Comparison of ENCODE assay signal across 8 mouse cellular contexts in genomic region chr11:83448021-83448926, GRCm38 (mm10). TPM values are rescaled to one million over a fixed set of nuclear protein-coding genes. Genes with fewer than 3 reads are reported as not detected.
DNase-seq lines count a peak whose midpoint lies in the region; ATAC-seq lines count a peak whose summit lies in the region.

No protein-coding gene starts in this region.

- DNase-seq in testis, postnatal 10 days (ENCODE audit: low spot score) = peak; percentile 57
- DNase-seq in testis, postnatal 14 days (ENCODE audit: low spot score) = no peak
- no peak for DNase-seq in limb, embryonic 10.5 days (ENCODE audit: low spot score)
- no peak for DNase-seq in right cerebral cortex, adult 18-20 months
- DNase-seq in midbrain, embryonic 14.5 days = no peak
- DNase-seq in spleen, postnatal 36 days (ENCODE audit: low spot score in 2 of 2) = no peak
- DNase-seq in layer of hippocampus, postnatal 25 days (ENCODE audit: extremely low spot score in 1 of 2, low spot score in 1 of 2) = no peak

- ATAC-seq in heart, embryonic 14.5 days (ENCODE audit: insufficient number of reproducible peaks, insufficient read depth, low FRiP score, low read depth) = 0 out of 2 replicates have a peak, but pooled peaks have one; percentile 33
- ATAC-seq in midbrain, embryonic 14.5 days (ENCODE audit: low FRiP score, low TSS enrichment) = no peak

- peak overlapping the region; percentile 36 to 69 for H3K27ac ChIP-seq in heart, embryonic 14.5 days (replicated peaks in 1 of 2; ENCODE audit: control insufficient read depth in 1 of 2, insufficient read depth in 1 of 2, low read depth in 2 of 2, low read length in 2 of 2)
- peak overlapping the region; percentile 42; the same call in 1 of the 2 replicates for H3K27ac ChIP-seq in limb, embryonic 10.5 days
- no peak overlapping the region for H3K27ac ChIP-seq in midbrain, embryonic 14.5 days (replicated peaks; ENCODE audit: low read depth, low read length)

- no peak overlapping the region for H3K4me2 ChIP-seq in heart, embryonic 14.5 days (ENCODE audit: low read length)
- no peak overlapping the region for H3K4me2 ChIP-seq in midbrain, embryonic 14.5 days (ENCODE audit: low read length)

- 30% methylated on average over 16 of the region's 16 CpGs for WGBS in heart, embryonic 14.5 days
- 38% methylated on average over 16 of the region's 16 CpGs for WGBS in limb, embryonic 10.5 days
- WGBS in midbrain, embryonic 14.5 days = 41% methylated on average over 16 of the region's 16 CpGs

- H3K27me3 ChIP-seq in heart, embryonic 14.5 days (ENCODE audit: control insufficient read depth, insufficient read depth, low read length) = peaks cover 27% of the 10 kb centered on the region; the same call in 1 of the 2 replicates
- peaks cover 48% of the 10 kb centered on the region for H3K27me3 ChIP-seq in limb, embryonic 10.5 days (ENCODE audit: low read depth, poor library complexity, severe bottlenecking)
- peaks cover 31% of the 10 kb centered on the region for H3K27me3 ChIP-seq in midbrain, embryonic 14.5 days (ENCODE audit: control insufficient read depth, insufficient read depth, low read length)

- peaks cover 37 to 52% of the 10 kb centered on the region in 2 experiments for H3K4me1 ChIP-seq in heart, embryonic 14.5 days (ENCODE audit: control insufficient read depth in 2 of 2, insufficient read depth in 2 of 2, low read length in 2 of 2)
- peaks cover 44% of the 10 kb centered on the region for H3K4me1 ChIP-seq in limb, embryonic 10.5 days
- H3K4me1 ChIP-seq in midbrain, embryonic 14.5 days (ENCODE audit: control insufficient read depth, insufficient read depth, low read length) = peaks cover 3% of the 10 kb centered on the region; the same call in 1 of the 2 replicates

- H3K9me3 ChIP-seq in heart, embryonic 14.5 days (ENCODE audit: control insufficient read depth, low read length) = no peaks in the 10 kb centered on the region
- no peaks in the 10 kb centered on the region for H3K9me3 ChIP-seq in limb, embryonic 10.5 days (replicated peaks)
- H3K9me3 ChIP-seq in midbrain, embryonic 14.5 days (ENCODE audit: control insufficient read depth, low read length) = no peaks in the 10 kb centered on the region

- peak overlapping the region; percentile 38; the same call in 1 of the 2 replicates for H3K9ac ChIP-seq in heart, embryonic 14.5 days (ENCODE audit: low read length)
- H3K9ac ChIP-seq in midbrain, embryonic 14.5 days (replicated peaks; ENCODE audit: low read length) = no peak overlapping the region

- no peak overlapping the region for H3K4me3 ChIP-seq in heart, embryonic 14.5 days (ENCODE audit: control insufficient read depth in 1 of 2, insufficient read depth in 1 of 2, low read depth in 1 of 2, low read length in 2 of 2)
- no peak overlapping the region for H3K4me3 ChIP-seq in limb, embryonic 10.5 days
- H3K4me3 ChIP-seq in midbrain, embryonic 14.5 days (replicated peaks; ENCODE audit: low read depth, low read length) = no peak overlapping the region

- H3K36me3 ChIP-seq in heart, embryonic 14.5 days (ENCODE audit: control insufficient read depth, insufficient read depth, low read length) = no peaks in the 10 kb centered on the region
- no peaks in the 10 kb centered on the region for H3K36me3 ChIP-seq in limb, embryonic 10.5 days
- no peaks in the 10 kb centered on the region for H3K36me3 ChIP-seq in midbrain, embryonic 14.5 days (ENCODE audit: control insufficient read depth, insufficient read depth, low read length)

RNA-seq across cellular contexts. Expression of gene 1700020L24Rik, which starts 10.8 kb away (rescaled TPM):
- 1.4 and 1.8 TPM in 2 replicates for polyA plus RNA-seq in heart, embryonic 14.5 days (2014; fragmentation: Nextera tagmentation; extraction: Ambion mirVana)
- polyA plus RNA-seq in limb, embryonic 10.5 days (2016; fragmentation: Nextera tagmentation; extraction: Ambion mirVana) = 0.31 TPM in 1 of 2 replicates, not detected in the other
- polyA plus RNA-seq in midbrain, embryonic 14.5 days (2014; fragmentation: Nextera tagmentation; extraction: Ambion mirVana) = 0.69 and 1.2 TPM in 2 replicates
- not detected for total RNA-seq in layer of hippocampus, postnatal 25 days (2021)

RNA-seq across cellular contexts. Expression of gene Mmp28, which starts 14.6 kb away (rescaled TPM):
- 3.7 and 4.0 TPM in 2 replicates for polyA plus RNA-seq in heart, embryonic 14.5 days (2014; fragmentation: Nextera tagmentation; extraction: Ambion mirVana)
- polyA plus RNA-seq in limb, embryonic 10.5 days (2016; fragmentation: Nextera tagmentation; extraction: Ambion mirVana) = 0.75 and 2.3 TPM in 2 replicates
- 1.6 and 2.7 TPM in 2 replicates for polyA plus RNA-seq in midbrain, embryonic 14.5 days (2014; fragmentation: Nextera tagmentation; extraction: Ambion mirVana)
- total RNA-seq in layer of hippocampus, postnatal 25 days (2021) = 1 to 10 TPM; 2.8 to 3.4 TPM

RNA-seq across cellular contexts. Expression of gene Gas2l2, which starts 19.0 kb away (rescaled TPM):
- polyA plus RNA-seq in heart, embryonic 14.5 days (2014; fragmentation: Nextera tagmentation; extraction: Ambion mirVana) = 0.09 TPM in 1 of 2 replicates, not detected in the other
- polyA plus RNA-seq in limb, embryonic 10.5 days (2016; fragmentation: Nextera tagmentation; extraction: Ambion mirVana) = not detected in 2 replicates
- polyA plus RNA-seq in midbrain, embryonic 14.5 days (2014; fragmentation: Nextera tagmentation; extraction: Ambion mirVana) = 0.11 and 0.18 TPM in 2 replicates
- total RNA-seq in layer of hippocampus, postnatal 25 days (2021) = under 1 TPM; 0.20 to 0.26 TPM

RNA-seq across cellular contexts. Expression of gene Taf15, which starts 24.6 kb away (rescaled TPM):
- 10.8 and 12.8 TPM in 2 replicates for polyA plus RNA-seq in heart, embryonic 14.5 days (2014; fragmentation: Nextera tagmentation; extraction: Ambion mirVana)
- polyA plus RNA-seq in limb, embryonic 10.5 days (2016; fragmentation: Nextera tagmentation; extraction: Ambion mirVana) = 11.3 and 11.9 TPM in 2 replicates
- 13.7 and 17.0 TPM in 2 replicates for polyA plus RNA-seq in midbrain, embryonic 14.5 days (2014; fragmentation: Nextera tagmentation; extraction: Ambion mirVana)
- 10 to 100 TPM; 61.7 to 80.3 TPM for total RNA-seq in layer of hippocampus, postnatal 25 days (2021)

RNA-seq across cellular contexts. Expression of gene Rasl10b, which starts 39.3 kb away (rescaled TPM):
- 4.6 and 5.9 TPM in 2 replicates for polyA plus RNA-seq in heart, embryonic 14.5 days (2014; fragmentation: Nextera tagmentation; extraction: Ambion mirVana)
- 1.5 and 1.6 TPM in 2 replicates for polyA plus RNA-seq in limb, embryonic 10.5 days (2016; fragmentation: Nextera tagmentation; extraction: Ambion mirVana)
- polyA plus RNA-seq in midbrain, embryonic 14.5 days (2014; fragmentation: Nextera tagmentation; extraction: Ambion mirVana) = 18.3 and 37.9 TPM in 2 replicates
- total RNA-seq in layer of hippocampus, postnatal 25 days (2021) = 100 to 1,000 TPM; 222 to 242 TPM
